Mouse (Mus musculus): ENCODE results near the gene Ccdc191. TPM values are rescaled to one million over a fixed set of nuclear protein-coding genes. Genes with fewer than 3 reads are reported as not detected.

Gene Ccdc191
- polyA plus RNA-seq, 1 experiment = 1.3 TPM

DNA sequence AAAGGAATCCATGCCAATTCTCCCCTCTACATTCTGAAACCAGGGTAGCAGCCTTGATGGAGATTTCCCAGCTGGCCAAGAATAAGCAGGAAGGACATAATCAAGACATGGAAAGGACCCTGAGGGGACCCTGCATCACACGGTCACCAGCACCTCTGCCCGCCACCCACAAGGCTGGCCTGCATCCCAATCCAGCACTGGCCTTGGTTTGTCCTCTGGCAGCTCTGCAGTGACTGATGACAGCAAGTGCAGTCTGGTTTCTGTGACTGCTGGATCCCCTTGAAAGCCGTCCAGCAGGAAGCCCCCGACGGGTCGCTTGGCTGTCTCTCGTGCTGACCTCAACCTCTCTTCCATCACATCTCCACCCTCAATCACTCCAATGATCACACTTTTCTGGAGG, 18.2 kb upstream of the Ccdc191 start:
- no peak for DNase-seq
- H3K27ac ChIP-seq (ENCODE audit: control insufficient read depth, insufficient read depth, low read length) = no peak overlapping the region

DNA sequence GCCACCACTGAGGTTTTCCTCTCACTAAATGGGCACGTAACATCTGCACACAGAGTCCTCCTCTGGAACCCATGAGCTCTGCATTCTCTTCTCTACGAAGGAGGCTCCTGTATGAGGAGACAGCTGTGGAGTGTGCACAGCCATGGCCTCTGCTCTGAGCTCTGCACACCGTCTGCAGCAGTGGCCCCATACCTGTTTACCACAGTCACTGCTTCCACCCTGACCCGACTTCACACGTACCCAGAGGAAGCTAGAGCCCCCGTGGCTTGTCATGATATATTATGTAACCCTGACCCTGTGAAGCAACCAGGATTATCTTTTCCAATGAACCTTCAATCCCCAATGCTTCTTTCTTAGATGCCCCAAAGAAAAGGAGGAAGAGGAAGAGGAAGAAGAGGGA, 9.8 kb upstream of the Ccdc191 start:
- 84% methylated on average over 6 of the region's 6 CpGs for WGBS
- no peak for TF ChIP-seq POLR2A (IDR thresholded peaks at IDR 0.05; ENCODE audit: control insufficient read depth, extremely low read depth, insufficient read depth, low read length, poor library complexity)
- no peak for TF ChIP-seq CTCF (IDR thresholded peaks at IDR 0.05; ENCODE audit: borderline replicate concordance, control insufficient read depth, extremely low read depth, insufficient read depth, low read length, poor library complexity)
- Histone ChIP-seq H3K4me1 (replicated peaks; ENCODE audit: control insufficient read depth, insufficient read depth, low read length) (no peaks in the 10 kb centered on the region), H3K36me3 (ENCODE audit: control insufficient read depth, insufficient read depth, low read length) (peaks cover 4% of the 10 kb centered on the region; the same call in 1 of the 2 replicates), H3K27ac (ENCODE audit: control insufficient read depth, insufficient read depth, low read length) (no peak overlapping the region), H3K27me3 (ENCODE audit: control insufficient read depth, insufficient read depth, low read length) (no peaks in the 10 kb centered on the region), H3K4me3 (ENCODE audit: control insufficient read depth, insufficient read depth, low read length) (no peak overlapping the region)
- DNase-seq = no peak

More for the DNA sequence above, 18.2 kb upstream of the Ccdc191 start:
- Histone ChIP-seq H3K27me3 (ENCODE audit: control insufficient read depth, insufficient read depth, low read length) (no peaks in the 10 kb centered on the region), H3K4me3 (ENCODE audit: control insufficient read depth, insufficient read depth, low read length) (no peak overlapping the region), H3K4me1 (replicated peaks; ENCODE audit: control insufficient read depth, insufficient read depth, low read length) (no peaks in the 10 kb centered on the region), H3K36me3 (ENCODE audit: control insufficient read depth, insufficient read depth, low read length) (peaks cover 7% of the 10 kb centered on the region; the same call in 1 of the 2 replicates)
- no peak for TF ChIP-seq POLR2A (IDR thresholded peaks at IDR 0.05; ENCODE audit: control insufficient read depth, extremely low read depth, insufficient read depth, low read length, poor library complexity)
- no peak for TF ChIP-seq CTCF (IDR thresholded peaks at IDR 0.05; ENCODE audit: borderline replicate concordance, control insufficient read depth, extremely low read depth, insufficient read depth, low read length, poor library complexity)
- WGBS = 95% methylated on average over 7 of the region's 7 CpGs

DNA sequence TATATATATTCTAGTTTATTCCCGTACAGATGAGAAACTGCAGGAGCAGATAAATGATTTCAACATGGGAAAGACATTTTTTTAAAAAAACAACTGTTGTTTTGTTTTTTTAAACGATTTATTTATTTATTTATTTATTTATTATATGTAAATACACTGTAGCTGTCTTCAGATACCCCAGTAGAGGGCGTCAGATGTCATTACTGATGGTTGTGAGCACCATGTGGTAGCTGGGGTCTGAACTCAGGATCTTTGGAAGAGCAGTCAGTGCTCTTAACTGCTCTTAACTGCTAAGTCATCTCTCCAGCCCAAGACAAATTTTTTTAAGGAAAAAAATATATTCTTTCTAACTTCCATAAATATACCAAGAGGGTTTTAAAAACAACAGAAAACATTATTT, 8.0 kb upstream of the Ccdc191 start:
- H3K27ac ChIP-seq (ENCODE audit: control insufficient read depth, insufficient read depth, low read length) = no peak overlapping the region
- peaks cover 4% of the 10 kb centered on the region; the same call in 1 of the 2 replicates for H3K36me3 ChIP-seq (ENCODE audit: control insufficient read depth, insufficient read depth, low read length)
- TF ChIP-seq CTCF (IDR thresholded peaks at IDR 0.05; ENCODE audit: borderline replicate concordance, control insufficient read depth, extremely low read depth, insufficient read depth, low read length, poor library complexity) (no peak), POLR2A (IDR thresholded peaks at IDR 0.05; ENCODE audit: control insufficient read depth, extremely low read depth, insufficient read depth, low read length, poor library complexity) (no peak)
- H3K4me3 ChIP-seq (ENCODE audit: control insufficient read depth, insufficient read depth, low read length) = no peak overlapping the region
- no peaks in the 10 kb centered on the region for H3K4me1 ChIP-seq (replicated peaks; ENCODE audit: control insufficient read depth, insufficient read depth, low read length)
- no peak for DNase-seq
- no peaks in the 10 kb centered on the region for H3K27me3 ChIP-seq (ENCODE audit: control insufficient read depth, insufficient read depth, low read length)
- WGBS = 76% methylated on average over 3 of the region's 3 CpGs

DNA sequence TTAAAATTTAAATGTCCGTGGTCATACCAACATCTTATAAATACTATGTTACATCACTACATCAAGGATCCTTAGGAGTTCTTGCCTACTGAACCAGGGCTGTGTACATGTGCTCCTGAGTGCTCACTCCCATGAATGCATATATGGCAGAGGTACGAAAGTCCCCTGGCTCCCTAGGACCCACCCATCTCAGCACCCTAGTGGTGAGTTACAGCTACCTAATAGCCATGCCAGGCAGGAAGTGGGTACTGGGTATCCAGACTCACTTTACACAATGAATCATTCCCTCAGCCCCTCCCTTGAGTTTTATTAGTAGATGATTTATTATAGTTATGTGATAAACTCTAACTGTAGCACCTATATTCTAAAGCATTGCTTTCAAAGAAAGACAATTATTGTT, 7.3 kb upstream of the Ccdc191 start:
- Histone ChIP-seq H3K4me3 (ENCODE audit: control insufficient read depth, insufficient read depth, low read length) (no peak overlapping the region), H3K4me1 (replicated peaks; ENCODE audit: control insufficient read depth, insufficient read depth, low read length) (no peaks in the 10 kb centered on the region), H3K27me3 (ENCODE audit: control insufficient read depth, insufficient read depth, low read length) (no peaks in the 10 kb centered on the region), H3K27ac (ENCODE audit: control insufficient read depth, insufficient read depth, low read length) (no peak overlapping the region), H3K36me3 (ENCODE audit: control insufficient read depth, insufficient read depth, low read length) (peaks cover 4% of the 10 kb centered on the region; the same call in 1 of the 2 replicates)
- no peak for DNase-seq
- WGBS = 95% methylated on average over 2 of the region's 2 CpGs
- TF ChIP-seq CTCF (IDR thresholded peaks at IDR 0.05; ENCODE audit: borderline replicate concordance, control insufficient read depth, extremely low read depth, insufficient read depth, low read length, poor library complexity) = no peak
- TF ChIP-seq POLR2A (IDR thresholded peaks at IDR 0.05; ENCODE audit: control insufficient read depth, extremely low read depth, insufficient read depth, low read length, poor library complexity) = no peak

DNA sequence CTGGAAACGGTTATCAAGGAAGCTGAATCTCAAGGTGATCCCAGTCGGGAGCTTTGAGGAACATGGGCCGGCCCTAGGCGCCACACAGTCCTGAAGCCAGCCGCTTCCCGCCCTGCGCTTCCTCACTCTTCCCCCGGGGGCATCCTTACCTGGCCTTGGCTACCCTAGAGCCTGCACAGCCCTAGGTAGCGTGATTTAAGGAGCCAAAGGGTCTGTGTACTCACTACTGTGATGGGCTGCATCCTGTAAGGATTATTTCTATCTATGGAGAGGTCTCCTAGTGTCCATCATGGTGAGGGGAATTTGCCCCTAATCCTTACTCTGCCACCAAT, 371 bp downstream of the Ccdc191 start:
- TF ChIP-seq CTCF (IDR thresholded peaks at IDR 0.05; ENCODE audit: borderline replicate concordance, control insufficient read depth, extremely low read depth, insufficient read depth, low read length, poor library complexity) (peak; percentile 46; the same call in 1 of the 2 replicates), POLR2A (IDR thresholded peaks at IDR 0.05; ENCODE audit: control insufficient read depth, extremely low read depth, insufficient read depth, low read length, poor library complexity) (no peak)
- no peaks in the 10 kb centered on the region for H3K36me3 ChIP-seq (ENCODE audit: control insufficient read depth, insufficient read depth, low read length)
- no peak overlapping the region for H3K27ac ChIP-seq (ENCODE audit: control insufficient read depth, insufficient read depth, low read length)
- WGBS = 1% methylated on average over 9 of the region's 9 CpGs
- peak overlapping the region; percentile 69 for H3K4me3 ChIP-seq (ENCODE audit: control insufficient read depth, insufficient read depth, low read length)
- DNase-seq = no peak
- no peaks in the 10 kb centered on the region for H3K27me3 ChIP-seq (ENCODE audit: control insufficient read depth, insufficient read depth, low read length)
- peaks cover 2% of the 10 kb centered on the region; the same call in 1 of the 2 replicates for H3K4me1 ChIP-seq (replicated peaks; ENCODE audit: control insufficient read depth, insufficient read depth, low read length)

DNA sequence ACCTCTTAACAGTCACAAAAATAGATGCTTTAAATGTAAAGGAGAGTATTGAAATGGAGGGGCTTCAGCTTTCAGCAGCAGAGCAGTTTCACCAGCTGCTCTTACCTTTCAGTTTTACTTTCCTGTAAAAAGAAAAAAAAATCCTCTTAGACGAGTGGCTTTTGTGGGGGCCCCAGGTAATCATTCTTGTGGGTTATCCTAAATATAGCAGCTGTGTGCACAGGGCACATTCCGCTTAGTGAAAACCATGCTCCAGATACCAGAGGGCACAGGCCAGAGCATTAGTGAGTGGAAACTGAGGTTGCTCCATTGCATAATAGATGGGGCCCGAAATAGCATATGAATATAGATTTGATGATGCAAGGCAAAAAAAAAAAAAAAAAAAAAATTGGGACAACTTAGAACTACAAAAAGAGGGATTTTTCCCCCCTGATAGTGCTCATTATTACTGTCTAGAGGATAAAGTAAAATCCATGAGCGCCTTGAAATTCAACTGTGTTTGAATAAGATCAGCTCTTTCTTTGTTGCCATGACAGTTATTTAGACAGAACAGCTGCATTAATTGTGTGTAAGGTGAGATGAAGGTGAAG, 1.2 kb downstream of the Ccdc191 start:
- H3K27me3 ChIP-seq (ENCODE audit: control insufficient read depth, insufficient read depth, low read length) = no peaks in the 10 kb centered on the region
- no peak overlapping the region for H3K27ac ChIP-seq (ENCODE audit: control insufficient read depth, insufficient read depth, low read length)
- no peak overlapping the region for H3K4me3 ChIP-seq (ENCODE audit: control insufficient read depth, insufficient read depth, low read length)
- no peaks in the 10 kb centered on the region for H3K36me3 ChIP-seq (ENCODE audit: control insufficient read depth, insufficient read depth, low read length)
- WGBS = 42% methylated on average over 4 of the region's 4 CpGs
- no peak for TF ChIP-seq POLR2A (IDR thresholded peaks at IDR 0.05; ENCODE audit: control insufficient read depth, extremely low read depth, insufficient read depth, low read length, poor library complexity)
- TF ChIP-seq CTCF (IDR thresholded peaks at IDR 0.05; ENCODE audit: borderline replicate concordance, control insufficient read depth, extremely low read depth, insufficient read depth, low read length, poor library complexity) = no peak
- DNase-seq = no peak
- H3K4me1 ChIP-seq (replicated peaks; ENCODE audit: control insufficient read depth, insufficient read depth, low read length) = peaks cover 2% of the 10 kb centered on the region; the same call in 1 of the 2 replicates

DNA sequence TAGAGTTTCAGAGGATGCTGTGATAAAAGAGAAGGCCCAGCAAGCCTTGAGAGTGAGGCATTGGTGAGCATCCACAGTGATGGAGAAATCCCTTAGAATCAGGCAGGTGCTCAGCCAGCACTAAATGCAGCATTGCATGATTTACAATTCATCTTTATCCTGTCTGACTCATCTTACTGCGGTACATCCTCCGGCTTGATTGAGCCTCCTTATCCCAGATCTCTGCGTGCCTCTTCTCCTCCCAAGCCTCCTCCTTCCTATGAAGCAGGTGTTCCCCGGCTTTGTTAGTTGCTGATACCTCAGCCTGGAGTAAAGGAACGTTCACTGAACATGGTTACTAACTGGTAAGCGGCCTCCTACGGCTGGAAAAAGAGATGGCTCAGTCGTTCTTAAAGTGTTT, 4.9 kb downstream of the Ccdc191 start:
- no peak for DNase-seq
- 96% methylated on average over 8 of the region's 8 CpGs for WGBS
- Histone ChIP-seq H3K27ac (ENCODE audit: control insufficient read depth, insufficient read depth, low read length) (no peak overlapping the region), H3K4me1 (replicated peaks; ENCODE audit: control insufficient read depth, insufficient read depth, low read length) (no peaks in the 10 kb centered on the region), H3K36me3 (ENCODE audit: control insufficient read depth, insufficient read depth, low read length) (no peaks in the 10 kb centered on the region), H3K4me3 (ENCODE audit: control insufficient read depth, insufficient read depth, low read length) (no peak overlapping the region), H3K27me3 (ENCODE audit: control insufficient read depth, insufficient read depth, low read length) (no peaks in the 10 kb centered on the region)
- TF ChIP-seq CTCF (IDR thresholded peaks at IDR 0.05; ENCODE audit: borderline replicate concordance, control insufficient read depth, extremely low read depth, insufficient read depth, low read length, poor library complexity) (no peak), POLR2A (IDR thresholded peaks at IDR 0.05; ENCODE audit: control insufficient read depth, extremely low read depth, insufficient read depth, low read length, poor library complexity) (no peak)
